Mouse (Mus musculus): ENCODE data around the gene Sla2.
"Not testable (repeated sequence)": the region's sequence is repeated elsewhere in the genome, so short reads cannot be mapped to it uniquely, and the experiment has no call there.

Gene Sla2

DNA sequence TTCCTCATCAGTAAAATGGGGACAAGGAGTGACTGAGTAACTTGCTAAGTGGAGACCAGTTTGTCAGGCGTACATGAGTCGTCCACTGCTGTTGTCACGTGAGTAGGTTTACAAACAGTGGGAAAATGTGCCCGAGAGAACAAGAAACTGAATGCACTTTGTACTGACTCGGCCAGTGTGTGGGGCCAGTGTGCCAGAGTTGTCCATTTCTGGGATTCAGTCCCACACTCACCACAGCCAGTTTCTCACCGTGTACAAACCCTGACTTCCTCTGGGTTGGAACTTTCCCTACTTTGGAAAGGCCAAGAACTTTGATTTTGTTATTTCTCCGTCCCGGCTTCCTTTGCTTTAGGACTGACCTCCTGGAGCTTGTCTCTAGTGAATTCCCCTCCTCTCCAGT, 18.0 kb downstream of the Sla2 start:
- DNase-seq (ENCODE audit: low spot score in 2 of 2) = peak in 1 of 2 experiments; percentile 58

DNA sequence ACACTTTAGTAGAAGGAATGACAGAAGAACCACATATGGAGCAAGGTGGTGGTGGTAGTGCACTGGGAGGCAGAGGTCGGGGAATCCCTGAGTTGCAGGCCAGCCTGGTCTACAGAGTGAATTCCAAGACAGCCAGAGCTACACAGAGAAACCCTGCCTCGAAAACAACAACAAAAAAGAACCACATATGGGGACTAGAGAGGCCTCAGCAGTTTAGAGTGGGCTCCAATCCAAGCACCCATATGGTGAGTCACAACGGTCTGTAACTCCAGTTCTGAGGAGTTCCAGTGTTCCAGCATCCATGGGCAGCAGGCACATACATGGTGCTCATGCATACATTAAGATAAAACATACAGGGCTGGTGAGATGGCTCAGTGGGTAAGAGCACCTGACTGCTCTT, 22.5 kb downstream of the Sla2 start:
- DNase-seq (ENCODE audit: low spot score in 2 of 2) = no peak

DNA sequence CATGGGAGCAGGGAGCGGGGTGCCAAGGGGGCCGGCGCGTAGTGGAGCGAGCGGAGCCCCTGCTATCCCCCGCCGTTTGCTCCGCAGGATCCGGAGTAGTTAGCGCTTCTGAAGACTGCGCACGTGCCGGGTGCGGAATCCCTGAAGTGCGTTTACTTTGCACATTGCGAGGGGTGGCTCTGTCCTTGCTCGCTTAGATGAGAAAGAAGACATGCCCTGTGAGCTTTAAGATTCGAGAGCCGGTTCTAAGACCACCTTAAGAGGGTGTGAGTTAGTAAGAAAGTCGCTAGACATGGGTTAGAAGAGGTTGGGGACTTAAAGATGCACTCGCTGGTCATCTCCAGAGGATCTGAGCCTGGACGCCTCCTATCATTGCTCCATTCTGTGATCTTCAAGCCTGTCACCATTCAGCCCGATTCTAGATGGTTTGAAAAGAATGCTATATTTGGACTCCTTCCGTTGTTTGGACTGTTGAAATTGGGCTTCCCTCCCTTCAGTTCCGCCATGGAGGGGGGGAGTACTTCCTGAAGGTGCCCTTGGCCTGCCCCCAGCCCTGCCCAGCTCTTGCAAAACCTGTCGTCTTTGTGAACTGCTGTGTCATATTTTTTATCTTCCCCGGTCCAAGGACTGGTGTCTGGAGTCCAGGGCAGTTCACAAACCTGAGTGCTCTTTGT, 23.4 kb downstream of the Sla2 start:
- DNase-seq (ENCODE audit: low spot score in 2 of 2) = peak; percentile 42 to 77

DNA sequence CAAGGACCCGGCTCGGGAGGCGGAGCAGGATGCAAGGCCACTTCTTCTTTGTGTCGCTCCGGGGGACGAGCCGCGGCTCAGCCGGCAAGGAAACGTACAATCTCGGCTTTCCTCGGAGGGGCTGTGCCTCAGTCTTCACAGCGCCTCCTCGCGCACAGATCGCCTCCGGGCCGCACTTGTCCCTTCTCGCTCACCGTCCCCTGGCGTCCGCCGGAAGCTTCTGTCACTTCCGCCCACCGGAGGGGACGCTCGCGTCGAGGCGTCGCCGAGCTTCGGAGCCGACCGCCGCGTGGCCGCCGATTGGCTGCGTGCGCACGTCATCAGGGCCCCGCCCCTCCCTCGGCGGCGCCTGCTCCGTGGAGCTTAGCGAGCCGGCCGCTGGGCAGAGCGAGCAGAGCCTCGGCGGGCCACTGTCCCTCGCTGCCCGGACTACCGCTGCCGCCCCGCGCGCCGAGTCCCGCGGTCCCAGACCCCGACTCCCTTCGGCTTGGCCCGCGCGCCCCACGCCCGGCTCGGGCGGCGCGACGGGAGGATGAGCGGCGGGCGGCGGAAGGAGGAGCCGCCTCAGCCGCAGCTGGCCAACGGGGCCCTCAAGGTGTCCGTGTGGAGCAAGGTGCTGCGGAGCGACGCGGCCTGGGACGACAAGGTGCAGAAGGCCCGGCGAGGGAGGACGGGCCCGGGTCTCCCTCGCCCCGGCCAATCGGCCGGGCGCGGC, 24.1 kb downstream of the Sla2 start, which contains the start of gene Rab5if:
TSS of gene Rab5if (plus strand) at position 357 of the 715 bp plus-strand sequence.
- DNase-seq (ENCODE audit: low spot score in 2 of 2) = peak; percentile 95 to 97

DNA sequence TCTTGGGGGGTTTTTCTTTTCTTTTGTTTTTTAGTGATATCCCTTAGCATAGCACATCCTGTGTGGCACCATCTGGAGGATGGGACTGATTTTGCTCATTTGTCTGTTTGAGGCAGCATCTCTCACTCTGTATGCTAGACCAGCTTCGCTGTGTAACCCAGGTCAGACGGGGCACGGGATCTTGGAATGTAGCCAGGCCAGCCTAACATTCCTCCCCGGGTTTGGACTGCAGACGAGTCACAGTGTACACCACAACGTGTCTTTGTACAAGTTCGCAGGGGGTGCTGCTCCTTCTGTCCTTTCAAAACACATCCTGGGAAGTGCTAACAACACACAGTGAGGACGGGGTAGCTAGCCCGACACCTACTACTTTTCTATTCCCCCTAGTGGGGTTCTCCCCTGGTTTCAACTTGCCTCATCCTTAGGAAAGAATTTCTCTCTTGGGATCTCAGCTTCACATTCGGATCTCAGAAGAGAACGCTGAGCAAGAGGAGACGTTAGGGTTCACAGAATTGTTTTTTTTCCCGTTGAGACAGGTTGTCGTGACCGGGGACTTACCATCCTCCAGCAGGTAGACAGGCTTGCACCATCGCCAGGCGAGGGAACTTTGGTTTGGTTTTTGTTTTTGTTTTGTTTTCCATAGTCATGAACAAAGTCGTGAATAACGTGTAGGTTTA, 24.8 kb downstream of the Sla2 start:
- DNase-seq (ENCODE audit: low spot score in 2 of 2) = peak; percentile 16 to 23

DNA sequence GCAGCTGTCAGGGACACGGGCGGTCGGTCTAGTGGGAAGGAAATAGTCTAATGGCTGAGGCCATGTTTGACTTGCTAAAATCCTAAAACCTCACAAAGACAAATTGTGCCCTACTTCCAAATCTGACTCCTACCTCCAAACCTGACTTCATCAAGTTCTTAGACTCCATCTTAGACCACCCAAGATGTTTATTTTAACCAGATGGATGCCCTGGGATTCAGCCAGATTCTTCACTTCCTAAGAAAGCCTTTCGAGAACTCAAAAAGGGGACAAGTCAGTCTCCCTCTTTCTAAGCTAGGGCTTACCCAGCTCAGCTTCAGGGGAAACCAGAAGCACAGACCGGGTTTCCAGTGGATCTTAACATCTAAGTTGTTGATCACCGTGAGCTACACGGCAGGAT, 28.3 kb downstream of the Sla2 start:
- DNase-seq (ENCODE audit: low spot score in 2 of 2) = no peak

DNA sequence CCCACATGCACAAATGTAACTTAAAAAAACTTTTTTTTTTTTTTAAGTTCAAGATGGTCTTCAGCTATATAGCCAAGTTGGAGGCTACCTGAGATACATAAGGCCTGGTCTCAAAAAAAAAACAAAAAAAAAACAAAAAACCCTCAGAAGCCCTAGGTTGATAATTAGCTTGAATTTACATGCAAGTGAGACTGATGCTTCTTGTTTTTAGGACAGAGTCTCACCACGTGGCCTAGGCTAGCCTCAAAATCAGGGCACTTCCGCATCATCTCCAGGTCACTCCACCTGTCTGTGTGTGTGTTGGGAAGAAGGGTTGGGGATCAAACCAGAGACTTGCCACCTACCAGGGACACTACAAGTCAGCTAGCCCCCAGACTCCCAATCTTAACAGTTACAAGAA, 29.2 kb downstream of the Sla2 start, which contains the start of gene 4930518I15Rik:
TSS of gene 4930518I15Rik (minus strand) at position 112 of the 400 bp plus-strand sequence.
- DNase-seq (ENCODE audit: low spot score in 2 of 2) = no peak

DNA sequence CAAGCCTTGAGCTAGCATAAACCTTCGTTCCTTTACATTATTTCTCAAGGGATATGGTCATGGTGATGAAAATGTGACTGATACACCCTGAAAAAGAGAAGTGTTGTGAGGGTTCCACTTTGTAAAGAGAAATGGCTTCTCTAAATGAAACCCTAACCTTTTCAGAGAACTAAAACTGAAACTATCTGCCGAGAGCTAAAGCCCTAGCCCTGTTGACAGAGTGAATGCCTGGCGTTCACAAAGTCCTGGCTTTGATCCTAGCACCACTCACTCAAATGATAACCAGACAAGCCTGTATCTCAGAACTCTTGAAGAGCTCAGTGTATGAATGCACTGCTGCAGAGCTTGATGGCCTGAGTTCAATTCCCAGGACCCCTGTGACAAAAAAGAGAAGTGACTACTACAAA, 29.6 kb downstream of the Sla2 start:
- DNase-seq (ENCODE audit: low spot score in 2 of 2) = no peak

DNA sequence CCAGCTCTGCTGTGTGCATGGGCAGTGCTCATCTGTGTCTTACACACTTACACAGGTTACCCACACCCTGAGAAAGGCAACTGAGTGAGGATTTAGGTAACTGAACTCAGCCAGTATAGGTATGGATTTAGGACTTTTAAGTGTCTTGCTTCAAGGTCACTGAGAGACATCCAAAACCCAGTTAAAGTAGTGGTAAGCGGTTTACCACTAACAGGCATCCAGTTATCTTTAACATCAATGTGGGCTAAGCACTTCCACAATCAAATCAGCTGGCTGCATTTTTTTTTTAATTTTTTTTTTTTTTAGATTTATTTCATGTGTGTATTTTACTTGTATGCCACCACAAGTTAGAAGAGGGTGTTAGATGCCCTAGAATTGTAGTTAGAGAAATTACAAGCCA, 30.7 kb downstream of the Sla2 start:
- DNase-seq (ENCODE audit: low spot score in 2 of 2) = no peak

DNA sequence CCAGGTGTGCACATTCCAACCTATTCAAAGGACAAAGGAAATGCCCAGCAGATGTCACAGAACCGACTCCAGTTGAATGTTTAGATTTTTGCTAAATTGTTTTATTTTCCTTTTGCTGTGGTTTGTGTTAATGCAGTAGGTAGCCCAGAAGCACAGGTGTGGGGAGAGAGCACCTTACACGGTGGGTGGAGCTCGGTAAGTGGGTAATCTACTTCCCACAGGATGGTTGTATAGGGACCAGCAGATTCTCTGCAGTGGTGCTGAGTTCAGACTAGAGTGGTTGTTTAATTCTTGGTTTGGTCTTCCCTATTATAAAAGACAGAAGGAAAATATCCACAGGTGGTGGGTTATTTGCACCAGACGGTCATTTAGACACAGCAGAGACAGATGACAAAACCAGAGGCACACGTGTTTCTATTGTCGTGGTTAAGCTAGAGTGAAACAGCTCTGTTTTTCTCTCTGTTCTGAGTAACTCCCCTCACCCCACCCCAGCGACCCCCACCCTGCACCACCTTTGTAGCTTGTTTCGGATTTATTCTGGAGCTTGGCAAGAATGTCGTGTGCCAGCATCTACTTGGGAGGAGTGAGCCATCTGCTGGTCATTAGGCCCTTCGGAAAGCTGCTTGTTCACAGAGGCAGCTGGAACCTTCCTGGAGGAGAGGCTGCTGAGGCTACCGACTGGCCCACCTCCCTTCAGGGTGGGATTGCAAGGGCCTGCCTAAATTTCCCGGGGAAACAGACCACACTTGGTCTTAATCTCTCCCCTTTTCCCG, 32.8 kb downstream of the Sla2 start:
- DNase-seq (ENCODE audit: low spot score in 2 of 2) = peak; percentile 17 to 29

DNA sequence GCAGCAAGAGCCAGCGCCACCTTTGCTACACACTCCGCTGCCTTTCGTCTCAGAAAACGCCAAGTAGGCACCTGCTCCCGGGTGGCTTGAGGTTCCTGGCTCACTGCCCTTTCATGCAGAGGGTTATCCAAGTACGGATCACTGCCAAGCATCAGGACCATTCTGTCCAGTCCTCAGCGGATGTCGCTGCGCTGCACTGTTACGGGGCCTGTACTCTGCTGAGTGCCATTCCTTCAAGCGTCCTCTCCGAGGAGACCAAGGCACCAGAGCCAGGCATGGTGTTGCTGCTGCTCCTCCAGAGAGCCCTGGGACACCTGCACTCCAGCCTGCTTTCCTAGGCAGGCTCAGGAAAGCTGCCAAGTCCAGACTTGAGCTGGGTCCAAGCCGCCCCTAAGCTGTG, 33.4 kb downstream of the Sla2 start:
- not testable (repeated sequence) for DNase-seq (ENCODE audit: low spot score in 2 of 2)

DNA sequence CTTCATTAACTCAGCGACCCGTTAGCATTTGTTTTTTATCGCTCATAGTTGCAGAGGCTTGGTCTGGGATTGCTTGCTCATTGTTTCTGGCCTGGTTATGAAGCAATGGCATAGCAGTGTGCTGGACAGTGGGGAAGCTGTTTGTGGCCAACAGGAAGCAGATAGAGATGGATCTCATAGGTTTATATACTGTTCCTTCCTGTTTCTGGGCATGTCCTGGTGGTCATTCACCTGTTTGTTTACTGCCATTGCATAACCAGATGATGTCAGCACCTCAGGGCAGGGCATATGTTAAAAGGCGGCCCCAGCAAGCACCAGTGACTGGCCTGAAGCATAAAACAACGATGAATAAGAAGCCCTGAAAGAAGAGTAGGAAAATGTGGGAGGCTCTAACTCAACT, 36.5 kb downstream of the Sla2 start:
- no peak for DNase-seq (ENCODE audit: low spot score in 2 of 2)

DNA sequence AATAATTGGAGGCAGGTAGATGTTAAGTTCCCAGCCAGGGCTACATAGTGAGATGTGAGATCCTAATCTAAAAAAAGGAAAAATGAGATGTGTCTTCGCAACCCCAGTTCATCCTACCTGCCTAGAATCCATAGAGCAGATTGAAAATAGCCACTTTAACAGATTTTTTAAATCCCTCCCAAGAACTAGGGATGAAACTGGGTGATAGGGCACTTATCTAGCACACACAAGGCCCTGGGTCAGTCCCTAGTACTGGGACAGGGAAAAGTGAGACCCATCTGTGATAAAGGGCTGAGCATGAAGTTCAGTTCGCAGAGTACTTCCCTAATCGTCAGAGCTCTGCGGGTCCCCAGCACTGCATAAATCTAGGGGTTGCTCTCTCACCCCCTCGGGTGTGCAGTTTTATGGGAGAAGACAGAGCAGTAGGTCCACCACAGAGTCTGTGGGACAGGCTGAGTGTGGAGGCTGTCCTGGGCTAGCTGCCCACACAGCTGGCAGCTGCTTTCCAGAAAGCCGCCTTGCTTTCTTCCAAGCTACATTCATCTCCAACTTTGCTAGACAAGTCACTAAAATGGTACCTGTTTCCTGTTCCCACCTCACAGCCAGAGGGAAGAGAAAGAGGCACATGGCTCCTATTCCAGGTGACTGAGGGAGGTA, 38.3 kb downstream of the Sla2 start:
- no peak for DNase-seq (ENCODE audit: low spot score in 2 of 2)

DNA sequence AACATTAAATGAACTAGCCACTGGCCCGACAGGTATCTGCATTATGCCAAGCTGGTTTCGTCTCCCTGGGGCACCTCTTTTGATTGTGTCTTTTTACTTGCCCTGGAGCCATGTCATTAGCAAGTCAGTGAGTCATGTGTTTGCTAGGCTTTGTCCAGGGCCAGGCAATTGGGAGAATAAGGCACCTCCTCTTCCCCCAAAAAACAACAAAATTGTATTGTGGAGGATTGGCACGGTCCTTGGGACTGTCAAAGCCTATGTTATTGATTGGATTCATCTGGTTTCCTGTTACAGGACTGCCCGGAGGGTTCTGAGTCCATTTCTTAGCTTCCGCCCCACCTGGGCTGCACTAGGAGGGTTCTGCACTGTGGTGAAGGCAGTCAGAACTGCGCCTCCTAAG, 39.3 kb downstream of the Sla2 start:
- no peak for DNase-seq (ENCODE audit: low spot score in 2 of 2)

DNA sequence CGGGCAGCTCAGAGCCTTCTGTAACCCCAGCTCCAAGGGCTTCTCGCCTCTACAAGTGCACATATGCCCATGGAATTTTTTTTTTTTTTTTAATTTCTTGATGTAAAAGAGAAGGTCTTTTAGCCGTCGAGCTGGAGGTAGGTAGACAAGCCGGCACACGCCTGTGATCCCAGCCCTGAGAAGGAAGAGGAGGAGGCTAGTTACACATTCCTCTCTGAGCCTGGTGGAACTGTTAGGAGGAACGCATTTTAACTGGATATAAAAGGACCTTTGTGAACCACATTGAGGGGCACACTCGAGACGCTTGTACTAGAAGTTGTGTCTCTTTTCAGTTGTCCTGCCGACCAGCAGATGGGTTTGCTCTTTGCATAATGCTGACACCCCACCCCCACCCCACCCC, 42.3 kb downstream of the Sla2 start:
- DNase-seq (ENCODE audit: low spot score in 2 of 2) = no peak

DNA sequence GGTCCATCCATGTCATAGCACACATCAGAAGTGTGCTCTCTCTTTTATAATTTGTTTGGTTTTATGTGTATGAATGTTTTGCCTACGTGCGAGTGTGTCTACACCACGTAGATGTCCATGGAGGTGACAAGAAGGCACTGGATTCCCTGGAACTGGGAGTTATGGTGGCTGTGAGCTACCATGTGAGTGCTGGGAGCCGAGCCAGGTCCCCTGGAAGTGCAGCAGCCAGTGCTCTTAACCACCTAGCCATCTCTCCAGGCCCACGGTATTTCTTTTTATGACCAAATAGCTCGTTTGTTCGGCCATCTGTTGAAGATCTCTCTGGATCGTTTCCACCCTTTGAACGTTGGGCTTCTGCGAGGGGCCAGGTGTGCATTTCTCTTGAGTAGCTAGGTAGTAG, 43.7 kb downstream of the Sla2 start:
- DNase-seq (ENCODE audit: low spot score in 2 of 2) = no peak

DNA sequence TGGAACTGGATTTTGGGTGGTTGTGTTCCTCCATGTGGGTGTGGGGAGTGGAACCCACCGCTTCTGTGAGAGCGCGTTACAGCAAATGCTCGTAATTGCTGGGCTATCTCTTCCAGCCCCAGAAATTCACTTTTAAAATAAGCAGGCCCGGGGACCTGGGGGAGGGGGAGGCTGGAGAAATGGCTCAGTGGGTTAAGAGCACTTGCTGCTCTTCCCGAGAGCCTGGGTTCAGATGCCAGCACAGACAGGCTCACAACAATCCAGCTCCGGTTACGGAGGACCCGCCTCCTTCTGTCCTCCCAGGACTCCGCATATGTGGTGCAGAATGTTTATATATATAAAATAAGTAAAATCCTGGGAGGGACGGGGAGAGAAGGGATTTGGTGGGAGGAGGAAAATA, 44.3 kb downstream of the Sla2 start:
- no peak for DNase-seq (ENCODE audit: low spot score in 2 of 2)

DNA sequence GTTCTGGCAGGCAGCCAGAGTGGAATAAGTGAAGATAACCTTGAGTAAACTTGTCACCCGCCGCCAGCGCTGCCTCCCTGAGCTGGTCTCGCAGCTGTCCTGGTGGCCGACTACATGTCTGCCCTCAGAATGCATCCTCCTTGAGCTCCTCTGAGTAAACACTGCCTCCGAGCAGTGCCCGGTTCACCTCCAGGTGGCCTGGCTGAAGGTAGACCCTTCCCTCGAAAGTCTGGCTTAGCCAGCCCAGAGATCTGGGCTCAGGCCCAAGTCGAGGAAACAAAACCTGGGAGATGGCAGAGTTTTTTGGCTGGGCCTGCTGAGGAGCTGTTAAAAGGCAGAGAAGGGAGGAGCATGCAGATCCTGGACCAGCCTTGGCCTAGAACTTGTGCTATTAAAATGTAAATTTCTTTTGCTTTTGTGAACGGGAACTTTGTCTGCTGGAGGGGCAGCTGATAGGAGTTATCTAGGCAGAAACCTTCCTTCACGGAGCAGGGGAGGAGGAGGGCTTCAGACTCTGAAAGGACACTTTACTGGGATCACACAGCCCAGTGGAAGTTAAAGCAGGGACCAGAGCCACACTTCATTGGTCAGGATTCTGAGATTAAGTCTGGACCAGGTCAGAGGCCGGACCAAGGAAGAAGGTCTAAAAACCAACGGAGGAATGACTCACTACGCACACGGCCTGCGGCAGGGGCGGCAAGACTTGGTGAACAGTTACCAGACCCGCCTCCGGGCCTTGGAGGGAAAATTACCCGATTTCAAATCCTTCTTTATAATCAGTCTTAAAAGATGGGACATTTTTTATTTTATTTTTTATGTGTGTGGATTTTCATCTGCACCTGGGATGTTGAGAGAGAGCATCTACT, 44.9 kb downstream of the Sla2 start:
- DNase-seq (ENCODE audit: low spot score in 2 of 2) = peak; percentile 31 to 42

DNA sequence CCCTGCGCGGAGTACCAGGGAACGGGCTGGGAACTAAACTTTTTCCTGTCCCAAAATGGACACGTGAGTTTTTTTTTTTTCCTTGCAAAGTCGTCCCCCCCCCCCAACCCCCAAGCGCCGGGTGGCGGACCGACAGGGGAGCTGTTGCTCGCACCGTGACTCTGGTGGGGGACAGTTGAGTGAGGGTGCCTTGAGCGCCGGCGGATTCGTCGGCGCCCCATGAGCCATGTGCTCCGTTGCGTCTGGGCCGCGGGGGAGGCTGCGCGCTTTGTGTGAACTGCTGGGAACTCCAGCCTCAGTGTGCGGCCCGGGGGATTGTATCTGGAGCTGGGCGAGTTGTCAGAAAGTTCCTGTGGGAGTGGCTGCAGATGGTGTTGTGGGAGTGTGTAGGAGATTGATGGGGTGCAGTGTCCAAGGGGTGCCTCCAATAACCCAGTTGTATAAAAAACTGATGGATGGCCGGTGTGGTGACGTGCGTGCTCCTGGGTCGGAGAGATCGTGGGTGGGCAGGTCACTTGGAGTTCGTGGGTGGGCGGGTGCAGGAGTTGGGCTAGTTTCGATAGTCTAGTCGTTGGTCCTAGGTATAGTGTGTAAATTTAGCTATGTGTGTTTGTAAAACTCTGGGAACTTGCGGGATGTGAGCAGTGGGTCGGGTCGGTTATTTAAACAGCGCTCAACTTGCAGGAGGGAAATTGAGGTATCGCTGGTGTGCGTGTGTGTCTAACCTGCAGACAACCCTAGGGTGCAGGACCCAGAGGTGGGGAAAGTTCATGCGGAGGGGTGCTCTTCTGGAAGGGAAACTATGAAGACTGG, 45.8 kb downstream of the Sla2 start:
- DNase-seq (ENCODE audit: low spot score in 2 of 2) = peak; percentile 12 to 49
